Mouse (Mus musculus) lung, embryonic 15.5 days (tissue): ENCODE measurements around the gene Cox7a2l. TPM values are rescaled to one million over a fixed set of nuclear protein-coding genes. Genes with fewer than 3 reads are reported as not detected.

Experiments
- ATAC-seq: fragments of 200-750 bp; cut with Nextera tagmentation; 2 replicates; pipeline ENCODE4 v1.8.0; 2017; ENCODE audit warnings: moderate number of reproducible peaks, borderline replicate concordance; ENCODE audit not compliant: low FRiP score, low TSS enrichment; ENCODE audit errors: extremely low read depth
- H3K27ac ChIP-seq: fragments of 300-500 bp; sonication (generic); 2 replicates; pipeline ENCODE4 v1.5.1; 2015; ENCODE audit warnings: moderate library complexity, mild to moderate bottlenecking, inconsistent platforms
- H3K27me3 ChIP-seq: fragments of 300-500 bp; sonication (generic); 2 replicates; pipeline ENCODE4 v1.6.1; 2015; ENCODE audit warnings: inconsistent platforms
- H3K36me3 ChIP-seq: fragments of 300-500 bp; sonication (generic); 2 replicates; pipeline ENCODE4 v1.6.1; 2015; ENCODE audit warnings: inconsistent platforms
- H3K4me1 ChIP-seq: fragments of 300-500 bp; sonication (generic); 2 replicates; pipeline ENCODE4 v1.6.1; 2015; ENCODE audit warnings: inconsistent platforms
- H3K4me2 ChIP-seq: fragments of 300-500 bp; sonication (generic); 2 replicates; pipeline ENCODE4 v1.6.1; 2015; ENCODE audit warnings: inconsistent platforms, mild to moderate bottlenecking, moderate library complexity
- H3K4me3 ChIP-seq: fragments of 300-500 bp; sonication (generic); 2 replicates; pipeline ENCODE4 v1.5.1; 2015; ENCODE audit warnings: mild to moderate bottlenecking, inconsistent platforms
- H3K9ac ChIP-seq: fragments of 300-500 bp; sonication (generic); 2 replicates; pipeline ENCODE4 v1.6.1; 2015; ENCODE audit warnings: inconsistent platforms
- H3K9me3 ChIP-seq: fragments of 300-500 bp; sonication (generic); 2 replicates; pipeline ENCODE4 v1.6.1; 2016; ENCODE audit warnings: inconsistent platforms
- WGBS: fragments of 180-500 bp; shearing (Covaris S2); methylation state at CpG from one replicate; pipeline ENCODE4 v1.1.7; 2015; 5-methylcytosine and 5-hydroxymethylcytosine counted together
- polyA plus RNA-seq: library from polyadenylated mRNA; unstranded; fragments of >200 nt; fragmentation: Nextera tagmentation; extraction: Ambion mirVana; gene quantifications from 2 replicates; pipeline ENCODE4 v1.2.1, GENCODE M21; 2015

Cox7a2l gene
- polyA plus RNA-seq = 165 and 172 TPM in 2 replicates

DNA sequence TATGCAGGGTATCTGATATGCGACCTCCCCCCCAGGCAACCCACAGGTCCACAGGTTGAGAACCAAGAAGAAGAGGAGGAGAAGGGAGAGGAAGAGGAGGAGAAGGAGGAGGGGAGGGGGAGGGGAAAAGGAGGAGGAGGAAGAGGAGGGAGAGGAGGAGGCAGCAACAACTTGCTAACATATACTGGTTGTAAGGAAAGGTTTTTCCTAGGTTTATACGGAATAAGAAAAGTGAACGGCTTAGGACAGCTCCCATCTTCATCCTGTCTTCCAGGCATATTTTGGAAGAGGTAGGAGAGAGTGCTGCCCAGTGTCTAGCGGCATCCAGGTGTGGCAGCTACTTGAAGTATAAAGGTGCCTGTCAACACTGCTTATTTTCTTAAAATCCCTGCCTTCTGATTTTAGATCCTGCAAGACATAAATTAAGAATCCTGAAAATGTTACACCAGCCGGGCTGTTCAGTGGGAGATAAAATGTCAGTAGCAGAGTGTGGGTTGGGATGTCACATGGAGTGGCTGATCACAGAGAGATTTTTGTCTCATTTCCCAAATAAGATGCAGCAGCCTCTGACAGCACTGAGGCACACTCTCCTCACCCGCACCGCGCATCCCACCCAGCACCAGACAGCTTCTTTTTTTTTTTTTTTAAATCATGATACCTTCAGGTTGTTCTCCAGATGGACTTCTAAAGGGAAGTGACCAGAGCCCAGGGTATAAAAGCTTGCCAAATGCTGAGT lies at the start of gene Cox7a2l:
Gene Cox7a2l (minus strand): TSS at position 51 of the 736 bp plus-strand sequence.
- ATAC-seq = no peak

DNA sequence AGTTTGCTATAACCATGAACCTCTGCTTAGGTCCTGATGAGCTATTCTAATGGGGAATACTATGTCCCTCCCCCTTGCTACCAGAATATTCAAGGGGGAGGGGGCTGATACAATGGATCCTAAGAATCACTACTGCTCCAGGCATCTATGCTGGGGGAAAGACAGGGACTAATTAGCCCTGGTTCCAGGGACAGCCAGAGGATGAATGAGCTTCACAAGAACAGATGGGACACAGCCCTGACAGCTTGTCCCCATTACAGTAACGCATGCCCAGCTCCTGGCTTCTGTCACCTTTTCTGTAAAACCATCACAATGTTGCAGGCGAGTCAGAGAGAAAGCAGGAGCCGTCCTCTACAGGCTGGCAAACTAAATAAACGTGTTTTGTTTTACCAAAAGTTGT lies 48.4 kb upstream of the Cox7a2l start:
- no peak overlapping the region for H3K27ac ChIP-seq
- H3K27me3 ChIP-seq = no peaks in the 10 kb centered on the region
- no peak overlapping the region for H3K4me3 ChIP-seq
- H3K9me3 ChIP-seq = no peaks in the 10 kb centered on the region
- H3K9ac ChIP-seq = no peak overlapping the region
- H3K4me1 ChIP-seq = peaks cover 11% of the 10 kb centered on the region
- H3K36me3 ChIP-seq = no peaks in the 10 kb centered on the region
- 47% methylated on average over 4 of the region's 4 CpGs for WGBS
- no peak overlapping the region for H3K4me2 ChIP-seq
- ATAC-seq = no peak

More for the DNA sequence above, at the start of gene Cox7a2l:
- 89% methylated on average over 8 of the region's 8 CpGs for WGBS
- no peaks in the 10 kb centered on the region for H3K36me3 ChIP-seq
- H3K4me1 ChIP-seq = peaks cover 10% of the 10 kb centered on the region
- no peak within 1 kb of the TSS for H3K4me2 ChIP-seq
- H3K27ac ChIP-seq = no peak within 1 kb of the TSS
- no peaks in the 10 kb centered on the region for H3K27me3 ChIP-seq
- H3K9ac ChIP-seq = no peak within 1 kb of the TSS
- no peak within 1 kb of the TSS for H3K4me3 ChIP-seq
- H3K9me3 ChIP-seq = no peaks in the 10 kb centered on the region

DNA sequence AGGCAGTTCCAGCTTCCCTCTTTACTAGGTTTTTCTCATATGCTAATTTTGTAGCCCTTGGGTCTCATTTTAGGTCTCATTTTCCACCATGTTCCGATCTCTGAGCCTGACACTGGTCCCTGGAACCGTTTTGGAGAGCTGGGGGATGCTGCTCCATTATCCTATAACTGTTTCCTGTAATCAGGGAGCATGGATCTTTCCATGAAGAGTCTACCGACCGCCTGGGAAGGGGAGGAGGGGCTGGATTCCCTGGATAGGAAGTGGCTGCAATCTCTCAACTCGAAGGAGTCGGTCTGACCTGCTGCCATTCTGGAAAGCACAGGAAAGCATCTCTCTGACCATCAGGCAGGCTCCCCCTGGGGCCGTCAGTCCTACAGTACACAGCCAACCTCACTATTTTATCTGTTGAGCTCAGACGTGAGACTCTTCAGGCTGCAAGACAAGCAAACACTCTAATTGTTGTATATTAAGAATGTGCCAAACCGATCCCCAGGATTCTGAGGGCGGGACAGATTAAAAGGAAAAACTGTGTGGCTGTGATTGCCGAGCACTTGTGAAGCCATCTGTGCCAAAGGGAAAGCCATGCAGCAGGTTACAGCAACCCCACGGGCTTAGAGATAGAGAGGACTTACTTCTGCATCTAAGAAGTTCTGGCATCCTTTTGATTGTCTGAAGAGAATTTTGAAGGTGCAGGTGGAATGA lies 47.1 kb upstream of the Cox7a2l start:
- ATAC-seq = no peak
- H3K27me3 ChIP-seq = no peaks in the 10 kb centered on the region
- no peaks in the 10 kb centered on the region for H3K36me3 ChIP-seq
- 35% methylated on average over 12 of the region's 12 CpGs for WGBS
- H3K4me1 ChIP-seq = peaks cover 11% of the 10 kb centered on the region
- H3K27ac ChIP-seq = no peak overlapping the region
- no peaks in the 10 kb centered on the region for H3K9me3 ChIP-seq
- no peak overlapping the region for H3K9ac ChIP-seq
- H3K4me3 ChIP-seq = no peak overlapping the region
- peak overlapping the region; percentile 41 for H3K4me2 ChIP-seq

GRCm38 (mm10) chr17:83563703-83564111 lies 46.6 kb upstream of the Cox7a2l start:
- peaks cover 11% of the 10 kb centered on the region for H3K4me1 ChIP-seq
- H3K4me3 ChIP-seq = no peak overlapping the region
- H3K36me3 ChIP-seq = no peaks in the 10 kb centered on the region
- peak; percentile 57; the same call in 1 of the 2 replicates for ATAC-seq
- H3K27me3 ChIP-seq = no peaks in the 10 kb centered on the region
- H3K27ac ChIP-seq = no peak overlapping the region
- 50% methylated on average over 10 of the region's 10 CpGs for WGBS
- H3K4me2 ChIP-seq = peak overlapping the region; percentile 41
- no peaks in the 10 kb centered on the region for H3K9me3 ChIP-seq
- no peak overlapping the region for H3K9ac ChIP-seq

DNA sequence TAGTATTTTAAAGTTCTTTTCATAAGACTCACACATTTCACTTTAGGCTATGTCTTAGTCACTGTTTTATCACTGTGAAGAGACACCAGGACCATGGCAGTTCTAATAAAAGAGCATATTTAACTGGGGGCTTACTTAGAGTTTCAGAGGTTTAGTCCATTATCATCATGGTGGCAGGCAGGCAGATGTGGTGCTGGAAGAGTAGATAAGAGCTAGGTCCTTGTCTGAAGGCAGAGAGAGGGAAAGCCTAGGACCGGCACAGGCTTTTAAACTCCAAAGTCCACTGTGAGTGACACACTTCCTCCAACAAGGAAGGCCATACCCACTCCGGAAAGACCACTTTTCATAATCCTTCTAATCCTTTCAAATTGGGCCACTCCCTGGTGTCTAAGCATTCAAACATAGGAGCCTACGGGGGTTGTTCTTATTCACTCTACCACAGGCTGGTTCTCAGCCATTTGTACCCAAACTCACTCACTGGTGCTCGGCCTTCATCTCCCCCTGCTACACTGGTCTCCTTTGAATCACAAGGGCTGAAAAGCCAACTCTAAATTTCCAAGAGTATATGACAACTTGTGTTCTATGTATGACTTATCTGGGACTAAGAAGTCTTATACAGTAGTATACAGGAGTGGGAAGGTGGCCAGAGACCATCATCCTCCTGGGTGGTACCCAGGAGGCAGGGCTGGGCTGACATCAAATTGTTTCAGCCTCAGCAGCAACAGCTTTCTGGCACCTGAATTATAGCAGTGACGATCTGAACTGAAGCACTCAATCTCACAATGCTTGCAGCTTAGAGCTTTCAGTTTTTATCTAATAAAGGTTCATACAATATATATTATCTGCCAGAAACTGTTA lies 45.3 kb upstream of the Cox7a2l start:
- Histone ChIP-seq H3K36me3 (no peaks in the 10 kb centered on the region), H3K9me3 (no peaks in the 10 kb centered on the region), H3K27ac (no peak overlapping the region), H3K4me1 (peaks cover 11% of the 10 kb centered on the region), H3K4me3 (no peak overlapping the region), H3K9ac (no peak overlapping the region), H3K27me3 (no peaks in the 10 kb centered on the region), H3K4me2 (no peak overlapping the region)
- WGBS = 88% methylated on average over 5 of the region's 5 CpGs
- no peak for ATAC-seq

DNA sequence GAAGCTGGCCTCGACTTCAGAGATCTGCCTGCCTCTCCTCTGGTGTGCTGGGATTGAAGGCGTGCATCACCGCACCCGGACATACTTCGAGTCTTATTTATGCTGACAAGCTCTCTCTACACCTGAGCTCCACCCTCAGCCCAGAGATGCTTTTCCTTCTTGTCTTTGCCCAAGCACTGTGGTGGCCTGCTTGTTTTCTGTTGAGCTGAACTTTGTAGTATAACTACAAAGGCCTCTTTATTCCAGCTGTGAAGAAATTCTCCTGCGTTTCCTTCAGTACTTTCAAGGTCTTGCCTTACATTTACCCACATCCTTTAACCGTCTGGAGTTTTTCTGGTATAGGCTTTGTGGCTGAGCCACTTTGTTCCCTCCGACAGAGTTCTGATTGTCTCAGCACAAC lies 42.0 kb upstream of the Cox7a2l start:
- ATAC-seq = no peak
- H3K9me3 ChIP-seq = no peaks in the 10 kb centered on the region
- H3K4me1 ChIP-seq = peaks cover 6% of the 10 kb centered on the region
- H3K36me3 ChIP-seq = no peaks in the 10 kb centered on the region
- H3K4me3 ChIP-seq = no peak overlapping the region
- H3K4me2 ChIP-seq = no peak overlapping the region
- no peak overlapping the region for H3K9ac ChIP-seq
- 71% methylated on average over 8 of the region's 8 CpGs for WGBS
- H3K27me3 ChIP-seq = no peaks in the 10 kb centered on the region
- H3K27ac ChIP-seq = no peak overlapping the region

- H3K4me2 ChIP-seq = no peak overlapping the region
These were observed 38.7 kb upstream of the Cox7a2l start for GRCm38 (mm10) chr17:83555836-83556235.

DNA sequence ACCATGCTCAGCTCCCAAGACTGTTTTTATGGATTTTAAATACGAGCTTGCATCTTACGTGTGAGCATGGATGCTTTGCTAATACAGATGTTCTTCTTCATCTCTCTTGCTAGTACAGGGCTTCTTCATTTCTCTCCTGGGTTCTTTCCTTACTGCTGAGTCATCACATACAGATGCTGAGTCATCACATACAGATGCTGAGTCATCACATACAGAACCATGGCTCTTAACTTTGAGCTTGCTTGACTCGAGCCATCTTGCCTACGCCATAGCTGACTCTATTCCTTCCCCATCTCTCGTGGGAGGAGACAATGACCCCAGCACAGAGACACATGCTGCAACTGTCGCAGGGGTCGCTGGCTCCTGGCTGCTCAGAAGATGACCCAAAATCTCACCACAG lies 37.9 kb upstream of the Cox7a2l start:
- no peak overlapping the region for H3K27ac ChIP-seq
- no peaks in the 10 kb centered on the region for H3K4me1 ChIP-seq
- WGBS = 88% methylated on average over 7 of the region's 7 CpGs
- H3K9me3 ChIP-seq = no peaks in the 10 kb centered on the region
- no peak overlapping the region for H3K9ac ChIP-seq
- no peak overlapping the region for H3K4me2 ChIP-seq
- H3K4me3 ChIP-seq = no peak overlapping the region
- ATAC-seq = no peak
- H3K27me3 ChIP-seq = no peaks in the 10 kb centered on the region
- no peaks in the 10 kb centered on the region for H3K36me3 ChIP-seq

More at GRCm38 (mm10) chr17:83555836-83556235, 38.7 kb upstream of the Cox7a2l start:
- Histone ChIP-seq H3K4me3 (no peak overlapping the region), H3K27ac (no peak overlapping the region), H3K4me1 (no peaks in the 10 kb centered on the region), H3K27me3 (no peaks in the 10 kb centered on the region), H3K9ac (no peak overlapping the region), H3K9me3 (no peaks in the 10 kb centered on the region), H3K36me3 (no peaks in the 10 kb centered on the region)
- WGBS = 92% methylated on average over 11 of the region's 11 CpGs
- ATAC-seq = no peak

DNA sequence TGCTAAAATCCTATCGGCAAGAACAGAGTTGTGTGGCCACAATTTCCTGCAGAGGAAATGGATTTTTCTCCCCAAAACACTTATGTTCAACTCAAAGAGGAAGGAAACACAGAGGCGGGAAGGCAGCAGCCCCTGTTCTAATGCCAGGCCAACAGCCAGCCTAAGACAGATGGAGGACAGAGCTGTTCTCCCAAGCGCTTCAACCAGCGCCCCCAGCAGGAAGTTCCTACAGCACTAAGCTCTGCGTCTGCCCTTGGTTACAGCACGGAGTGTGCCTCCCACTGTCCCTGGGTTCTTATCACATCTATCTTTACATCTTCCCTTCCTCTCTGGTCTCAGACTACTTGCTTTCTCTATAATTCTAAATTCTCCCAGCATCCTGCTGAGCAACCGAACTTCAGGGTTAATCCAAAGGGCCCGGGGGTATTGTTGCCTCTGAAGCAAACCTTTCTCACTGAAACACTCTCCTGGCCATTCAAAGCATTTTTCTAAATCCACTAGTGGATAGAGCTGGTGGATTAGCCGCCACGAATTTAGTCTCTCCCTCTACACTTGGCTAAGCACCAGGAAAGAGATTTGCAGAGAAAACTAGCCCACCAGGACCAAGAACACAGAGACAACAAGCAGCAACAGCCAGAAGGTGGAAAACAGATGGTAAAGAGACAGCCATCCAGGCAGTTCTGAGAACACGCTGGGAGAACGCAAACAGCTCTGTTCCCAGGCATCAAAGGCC lies 31.5 kb upstream of the Cox7a2l start:
- no peaks in the 10 kb centered on the region for H3K36me3 ChIP-seq
- no peak overlapping the region for H3K27ac ChIP-seq
- H3K9me3 ChIP-seq = no peaks in the 10 kb centered on the region
- peaks cover 5% of the 10 kb centered on the region for H3K27me3 ChIP-seq
- ATAC-seq = no peak
- peaks cover 8% of the 10 kb centered on the region for H3K4me1 ChIP-seq
- 40% methylated on average over 12 of the region's 12 CpGs for WGBS
- no peak overlapping the region for H3K9ac ChIP-seq
- H3K4me2 ChIP-seq = no peak overlapping the region
- H3K4me3 ChIP-seq = no peak overlapping the region

- Histone ChIP-seq H3K27ac (no peak overlapping the region), H3K9ac (no peak overlapping the region), H3K4me3 (no peak overlapping the region), H3K9me3 (no peaks in the 10 kb centered on the region), H3K4me2 (no peak overlapping the region), H3K36me3 (no peaks in the 10 kb centered on the region), H3K27me3 (peaks cover 5% of the 10 kb centered on the region), H3K4me1 (peaks cover 8% of the 10 kb centered on the region)
- ATAC-seq = no peak
- 50% methylated on average over 10 of the region's 10 CpGs for WGBS
These were observed 30.0 kb upstream of the Cox7a2l start for GRCm38 (mm10) chr17:83547145-83547544.
